Comparison of ENCODE assay signal across 17 mouse cellular contexts in genomic region chr19:55585270-55586224, GRCm38 (mm10).
DNase-seq lines count a peak whose midpoint lies in the region; ATAC-seq and TF ChIP-seq lines count a peak whose summit lies in the region.
"Had no signal": no experiment of that assay in that cellular context is flagged by ENCODE, and none has a peak within 500 bp of the region (broad histone marks: within the 10 kb centered on the region; RNA-seq: fewer than 3 reads in every experiment).

No protein-coding gene starts in this region.

- H3K9me3 ChIP-seq in embryonic facial prominence, embryonic 11.5 days (replicated peaks; ENCODE audit: control insufficient read depth, low read length), result no peaks in the 10 kb centered on the region
- H3K9me3 ChIP-seq in embryonic facial prominence, embryonic 10.5 days, result no peaks in the 10 kb centered on the region
- H3K9me3 ChIP-seq in stomach, postnatal 0 days (ENCODE audit: control insufficient read depth, low read length), result no peaks in the 10 kb centered on the region
- H3K9me3 ChIP-seq: embryonic facial prominence, embryonic 13.5 days; forebrain, embryonic 13.5 days had no signal

- H3K36me3 ChIP-seq in embryonic facial prominence, embryonic 11.5 days (replicated peaks; ENCODE audit: control insufficient read depth, insufficient read depth, low read depth, low read length), result no peaks in the 10 kb centered on the region
- H3K36me3 ChIP-seq in embryonic facial prominence, embryonic 10.5 days (replicated peaks), result no peaks in the 10 kb centered on the region
- H3K36me3 ChIP-seq in stomach, postnatal 0 days (ENCODE audit: control insufficient read depth, insufficient read depth, low read length), result no peaks in the 10 kb centered on the region
- H3K36me3 ChIP-seq: embryonic facial prominence, embryonic 13.5 days had no signal

- no peaks in the 10 kb centered on the region; the same call in 1 of the 2 replicates for H3K4me1 ChIP-seq in embryonic facial prominence, embryonic 11.5 days (ENCODE audit: control insufficient read depth, insufficient read depth, low read length)
- H3K4me1 ChIP-seq in embryonic facial prominence, embryonic 10.5 days, result peaks cover 79% of the 10 kb centered on the region
- 0 out of 2 replicates have a peak, but pooled peaks cover 3% of the 10 kb centered on the region for H3K4me1 ChIP-seq in stomach, postnatal 0 days (replicated peaks; ENCODE audit: control insufficient read depth, insufficient read depth)

- TF ChIP-seq CTCF in stomach, postnatal 0 days (IDR thresholded peaks at IDR 0.05; ENCODE audit: low read depth), result peak; percentile 24; the same call in 1 of the 2 replicates

- no peak for TF ChIP-seq EP300 in stomach, postnatal 0 days (optimal IDR thresholded peaks at IDR 0.05)

- ATAC-seq in embryonic facial prominence, embryonic 11.5 days (replicated peaks; ENCODE audit: insufficient number of reproducible peaks, low FRiP score, low TSS enrichment, low read depth), result 0 out of 2 replicates have a peak, but pooled peaks have one; percentile 17
- peak; percentile 45 for ATAC-seq in stomach, postnatal 0 days (ENCODE audit: low FRiP score, low TSS enrichment)
- ATAC-seq: forebrain, embryonic 13.5 days had no signal

- no peaks in the 10 kb centered on the region for H3K27me3 ChIP-seq in embryonic facial prominence, embryonic 11.5 days (ENCODE audit: control insufficient read depth, insufficient read depth, low read length)
- H3K27me3 ChIP-seq in embryonic facial prominence, embryonic 10.5 days (replicated peaks; ENCODE audit: low read depth, poor library complexity, severe bottlenecking), result peaks cover 54% of the 10 kb centered on the region
- no peaks in the 10 kb centered on the region for H3K27me3 ChIP-seq in stomach, postnatal 0 days (ENCODE audit: control insufficient read depth, insufficient read depth, low read length)
- H3K27me3 ChIP-seq: megakaryocyte, embryonic 14.5 days had no signal

- intact Hi-C loops in heart, postnatal 10 days (cut with DNase I), result no loop called here

- 64% methylated on average over 18 of the region's 18 CpGs for WGBS in embryonic facial prominence, embryonic 11.5 days
- 71% methylated on average over 18 of the region's 18 CpGs for WGBS in embryonic facial prominence, embryonic 10.5 days
- WGBS in stomach, postnatal 0 days, result 55% methylated on average over 18 of the region's 18 CpGs

- no peak overlapping the region for H3K4me2 ChIP-seq in embryonic facial prominence, embryonic 11.5 days (ENCODE audit: low read depth, low read length)
- no peak overlapping the region for H3K4me2 ChIP-seq in stomach, postnatal 0 days (replicated peaks; ENCODE audit: low read depth)
- H3K4me2 ChIP-seq: embryonic facial prominence, embryonic 13.5 days; forebrain, embryonic 13.5 days had no signal

- no peak for DNase-seq in embryonic facial prominence, embryonic 11.5 days (ENCODE audit: low spot score)
- no peak for DNase-seq in embryonic facial prominence, embryonic 10.5 days (ENCODE audit: low spot score)
- DNase-seq in lung, postnatal 10 days, result peak; percentile 16
- no peak for DNase-seq in lung, postnatal 36 days
- DNase-seq in heart, postnatal 10 days, result peak; percentile 52 to 62
- no peak for DNase-seq in stomach, postnatal 0 days (ENCODE audit: low spot score)
- no peak for DNase-seq in right cerebral cortex, adult 18-20 months
- DNase-seq in adrenal gland, adult 2 months, result no peak
- DNase-seq: adrenal gland, postnatal 14 days; cerebellum, postnatal 25 days; kidney, adult 18-20 months; kidney, postnatal 36 days; lung, adult 2 months; thymus, adult 2 months had no signal

- no peak overlapping the region for H3K27ac ChIP-seq in embryonic facial prominence, embryonic 11.5 days (replicated peaks; ENCODE audit: low read depth, low read length)
- H3K27ac ChIP-seq in embryonic facial prominence, embryonic 10.5 days (replicated peaks), result no peak overlapping the region
- H3K27ac ChIP-seq in stomach, postnatal 0 days (replicated peaks), result no peak overlapping the region
- H3K27ac ChIP-seq: embryonic facial prominence, embryonic 13.5 days; forebrain, embryonic 13.5 days had no signal

- no peak overlapping the region for H3K9ac ChIP-seq in embryonic facial prominence, embryonic 11.5 days (replicated peaks; ENCODE audit: low read length)
- H3K9ac ChIP-seq in stomach, postnatal 0 days (ENCODE audit: low read length), result no peak overlapping the region
- H3K9ac ChIP-seq: embryonic facial prominence, embryonic 13.5 days; forebrain, embryonic 13.5 days had no signal

- no peak overlapping the region for H3K4me3 ChIP-seq in embryonic facial prominence, embryonic 11.5 days (ENCODE audit: low read depth, low read length)
- H3K4me3 ChIP-seq in embryonic facial prominence, embryonic 10.5 days, result no peak overlapping the region
- H3K4me3 ChIP-seq in stomach, postnatal 0 days (ENCODE audit: low read depth, low read length), result no peak overlapping the region
- H3K4me3 ChIP-seq: embryonic facial prominence, embryonic 13.5 days; forebrain, embryonic 13.5 days; megakaryocyte, embryonic 14.5 days had no signal

Comparison
In these comparisons a context has a peak if more than half of its experiments do, and no peak if none do; other contexts are left out.
1. DNase-seq: peak in lung, postnatal 10 days (single experiment) and heart, postnatal 10 days (2 of 2); none in embryonic facial prominence, embryonic 11.5 days (single experiment), embryonic facial prominence, embryonic 10.5 days (single experiment), lung, postnatal 36 days (single experiment), stomach, postnatal 0 days (single experiment), right cerebral cortex, adult 18-20 months (single experiment) and adrenal gland, adult 2 months (single experiment).